Mouse (Mus musculus): ENCODE measurements around the gene Osbpl8. TPM values are rescaled to one million over a fixed set of nuclear protein-coding genes. Genes with fewer than 3 reads are reported as not detected.

The Osbpl8 gene
- 69.9 and 70.9 TPM in 2 replicates for total RNA-seq (2014; fragmentation: Nextera tagmentation)
- total RNA-seq (2017), result 449 and 517 TPM in 2 replicates
- 7.2 and 8.4 TPM in 2 replicates for polyA plus RNA-seq (2012)

- peaks cover 59% of the 10 kb centered on the region for H3K4me1 ChIP-seq (ENCODE audit: insufficient read depth, low read depth, low read length)
- peak within 1 kb of the TSS; percentile 94 for H3K4me3 ChIP-seq (ENCODE audit: low read depth, low read length)
- no peak for TF ChIP-seq CTCF (IDR thresholded peaks at IDR 0.05; ENCODE audit: low read depth, low read length)
- TF ChIP-seq GATA1 (IDR thresholded peaks at IDR 0.05; ENCODE audit: borderline replicate concordance, low read length), result no peak
- TF ChIP-seq GATA2 (IDR thresholded peaks at IDR 0.05; ENCODE audit: borderline replicate concordance, low read depth, low read length), result no peak
- TF ChIP-seq TAL1 (conservative IDR thresholded peaks at IDR 0.05; ENCODE audit: low read depth, low read length), result no peak
- H3K27me3 ChIP-seq (ENCODE audit: insufficient read depth, low read length), result no peaks in the 10 kb centered on the region
- ATAC-seq (ENCODE audit: extremely low read depth, insufficient number of reproducible peaks, low FRiP score, poor library complexity, severe bottlenecking) (peak; percentile 90), DNase-seq (ENCODE audit: low spot score) (peak; percentile 80)
- no peaks in the 10 kb centered on the region for H3K9me3 ChIP-seq (replicated peaks)
- H3K36me3 ChIP-seq (replicated peaks), result no peaks in the 10 kb centered on the region
Observed at GRCm38 (mm10) chr10:111164304-111165218, at the start of gene Osbpl8. Osbpl8 (plus strand) TSS chr10:111164752.

- peaks cover 50% of the 10 kb centered on the region for H3K4me1 ChIP-seq (ENCODE audit: insufficient read depth, low read depth, low read length)
- no peak for DNase-seq (ENCODE audit: low spot score)
- H3K9me3 ChIP-seq (replicated peaks), result no peaks in the 10 kb centered on the region
- no peaks in the 10 kb centered on the region for H3K36me3 ChIP-seq (replicated peaks)
- no peaks in the 10 kb centered on the region for H3K27me3 ChIP-seq (ENCODE audit: insufficient read depth, low read length)
- TF ChIP-seq GATA2 (IDR thresholded peaks at IDR 0.05; ENCODE audit: borderline replicate concordance, low read depth, low read length) (no peak), GATA1 (IDR thresholded peaks at IDR 0.05; ENCODE audit: borderline replicate concordance, low read length) (no peak), POLR2AphosphoS5 (IDR thresholded peaks at IDR 0.05; ENCODE audit: insufficient replicate concordance, low read depth, low read length) (no peak), CTCF (IDR thresholded peaks at IDR 0.05; ENCODE audit: low read depth, low read length) (no peak), TAL1 (conservative IDR thresholded peaks at IDR 0.05; ENCODE audit: low read depth, low read length) (no peak)
- ATAC-seq (ENCODE audit: extremely low read depth, insufficient number of reproducible peaks, low FRiP score, poor library complexity, severe bottlenecking), result no peak
- no peak overlapping the region for H3K4me3 ChIP-seq (ENCODE audit: low read depth, low read length)
Observed at GRCm38 (mm10) chr10:111117198-111117845, 47.2 kb upstream of the Osbpl8 start.

- no peak overlapping the region; the same call in 1 of the 2 replicates for H3K4me3 ChIP-seq (ENCODE audit: low read depth, low read length)
- no peaks in the 10 kb centered on the region for H3K36me3 ChIP-seq (replicated peaks)
- no peaks in the 10 kb centered on the region for H3K9me3 ChIP-seq (replicated peaks)
- H3K27me3 ChIP-seq (ENCODE audit: insufficient read depth, low read length), result no peaks in the 10 kb centered on the region
- peak; percentile 68 for ATAC-seq (ENCODE audit: extremely low read depth, insufficient number of reproducible peaks, low FRiP score, poor library complexity, severe bottlenecking)
- TF ChIP-seq GATA1 (IDR thresholded peaks at IDR 0.05; ENCODE audit: borderline replicate concordance, low read length) (no peak), GATA2 (IDR thresholded peaks at IDR 0.05; ENCODE audit: borderline replicate concordance, low read depth, low read length) (no peak), CTCF (IDR thresholded peaks at IDR 0.05; ENCODE audit: low read depth, low read length) (no peak), POLR2AphosphoS5 (IDR thresholded peaks at IDR 0.05; ENCODE audit: insufficient replicate concordance, low read depth, low read length) (no peak), TAL1 (conservative IDR thresholded peaks at IDR 0.05; ENCODE audit: low read depth, low read length) (no peak)
- DNase-seq (ENCODE audit: low spot score), result peak; percentile 18
- H3K4me1 ChIP-seq (ENCODE audit: insufficient read depth, low read depth, low read length), result peaks cover 59% of the 10 kb centered on the region
Observed at GRCm38 (mm10) chr10:111118292-111118691, 46.3 kb upstream of the Osbpl8 start.

- peak; percentile 41 for DNase-seq (ENCODE audit: low spot score)
- no peaks in the 10 kb centered on the region for H3K27me3 ChIP-seq (ENCODE audit: insufficient read depth, low read length)
- no peaks in the 10 kb centered on the region for H3K9me3 ChIP-seq (replicated peaks)
- no peak overlapping the region; the same call in 1 of the 2 replicates for H3K4me3 ChIP-seq (ENCODE audit: low read depth, low read length)
- H3K4me1 ChIP-seq (ENCODE audit: insufficient read depth, low read depth, low read length), result peaks cover 65% of the 10 kb centered on the region
- H3K36me3 ChIP-seq (replicated peaks), result no peaks in the 10 kb centered on the region
- peak; percentile 85 for ATAC-seq (ENCODE audit: extremely low read depth, insufficient number of reproducible peaks, low FRiP score, poor library complexity, severe bottlenecking)
- TF ChIP-seq POLR2AphosphoS5 (IDR thresholded peaks at IDR 0.05; ENCODE audit: insufficient replicate concordance, low read depth, low read length) (no peak), TAL1 (conservative IDR thresholded peaks at IDR 0.05; ENCODE audit: low read depth, low read length) (0 out of 2 replicates have a peak, but pooled peaks have one; percentile 19)
Observed at GRCm38 (mm10) chr10:111118991-111119650, 45.4 kb upstream of the Osbpl8 start.

- no peak for DNase-seq (ENCODE audit: low spot score)
- Histone ChIP-seq H3K4me1 (ENCODE audit: insufficient read depth, low read depth, low read length) (peaks cover 71% of the 10 kb centered on the region), H3K36me3 (replicated peaks) (no peaks in the 10 kb centered on the region), H3K4me3 (ENCODE audit: low read depth, low read length) (no peak overlapping the region; the same call in 1 of the 2 replicates), H3K9me3 (replicated peaks) (no peaks in the 10 kb centered on the region), H3K27me3 (ENCODE audit: insufficient read depth, low read length) (no peaks in the 10 kb centered on the region)
- ATAC-seq (ENCODE audit: extremely low read depth, insufficient number of reproducible peaks, low FRiP score, poor library complexity, severe bottlenecking), result no peak
- no peak for TF ChIP-seq GATA1 (IDR thresholded peaks at IDR 0.05; ENCODE audit: borderline replicate concordance, low read length)
- TF ChIP-seq CTCF (IDR thresholded peaks at IDR 0.05; ENCODE audit: low read depth, low read length), result no peak
- TF ChIP-seq GATA2 (IDR thresholded peaks at IDR 0.05; ENCODE audit: borderline replicate concordance, low read depth, low read length), result no peak
- no peak for TF ChIP-seq POLR2AphosphoS5 (IDR thresholded peaks at IDR 0.05; ENCODE audit: insufficient replicate concordance, low read depth, low read length)
- TF ChIP-seq TAL1 (conservative IDR thresholded peaks at IDR 0.05; ENCODE audit: low read depth, low read length), result no peak
Observed at GRCm38 (mm10) chr10:111119756-111120155, 44.8 kb upstream of the Osbpl8 start.

Data from G1E (cell line).